Mouse (Mus musculus): ENCODE data around the gene Fam171b. TPM values are rescaled to one million over a fixed set of nuclear protein-coding genes. Genes with fewer than 3 reads are reported as not detected.

Gene Fam171b
- total RNA-seq, 2 experiments from 2014 or later = 3.9 to 5.5 TPM

DNA sequence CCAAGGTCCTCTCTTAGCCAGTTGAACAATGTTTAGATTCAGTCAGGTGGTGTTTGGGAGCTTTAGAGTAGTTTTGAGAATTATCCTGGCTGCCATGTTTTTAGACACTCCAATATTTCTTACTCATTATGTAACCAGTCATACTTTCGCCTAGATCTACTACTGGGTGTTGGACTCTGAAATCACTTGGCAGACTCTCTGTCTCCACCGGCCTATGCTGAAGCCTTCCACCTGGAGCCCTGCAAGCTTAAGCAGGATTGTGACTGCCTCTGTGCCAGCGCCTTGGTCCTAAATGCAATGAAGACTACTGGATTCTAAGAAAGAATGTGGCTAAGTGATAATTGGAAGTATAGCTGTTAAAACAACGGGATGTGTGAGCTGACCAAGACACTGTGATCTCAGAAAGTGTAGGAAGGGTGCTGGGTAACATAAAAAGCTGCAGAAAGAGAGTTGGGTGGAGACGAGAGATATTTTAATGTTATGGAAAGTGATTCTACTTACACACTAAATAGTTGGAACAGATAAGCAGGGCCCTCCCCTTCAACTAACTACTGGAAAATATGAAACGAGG lies 71.5 kb downstream of the Fam171b start:
- DNase-seq = no peak

DNA sequence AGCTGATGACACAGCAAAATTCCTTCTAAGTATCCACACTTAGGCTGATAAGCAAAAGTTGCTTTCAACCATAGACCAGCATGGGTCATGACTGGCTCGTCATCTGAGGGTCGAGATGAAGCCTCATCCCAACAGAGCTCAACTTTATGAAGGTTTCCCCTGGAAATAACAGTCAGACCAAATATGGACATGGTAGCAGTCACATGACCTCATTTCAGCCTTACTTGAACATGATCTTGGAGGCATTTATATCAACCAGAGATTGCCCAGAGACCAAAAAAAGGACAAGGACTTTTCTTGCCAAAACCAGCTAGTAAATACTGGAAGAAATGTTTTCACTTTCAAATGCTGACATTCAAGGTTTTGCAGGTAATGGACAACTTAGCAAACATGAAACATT lies 81.3 kb downstream of the Fam171b start:
- DNase-seq = no peak

DNA sequence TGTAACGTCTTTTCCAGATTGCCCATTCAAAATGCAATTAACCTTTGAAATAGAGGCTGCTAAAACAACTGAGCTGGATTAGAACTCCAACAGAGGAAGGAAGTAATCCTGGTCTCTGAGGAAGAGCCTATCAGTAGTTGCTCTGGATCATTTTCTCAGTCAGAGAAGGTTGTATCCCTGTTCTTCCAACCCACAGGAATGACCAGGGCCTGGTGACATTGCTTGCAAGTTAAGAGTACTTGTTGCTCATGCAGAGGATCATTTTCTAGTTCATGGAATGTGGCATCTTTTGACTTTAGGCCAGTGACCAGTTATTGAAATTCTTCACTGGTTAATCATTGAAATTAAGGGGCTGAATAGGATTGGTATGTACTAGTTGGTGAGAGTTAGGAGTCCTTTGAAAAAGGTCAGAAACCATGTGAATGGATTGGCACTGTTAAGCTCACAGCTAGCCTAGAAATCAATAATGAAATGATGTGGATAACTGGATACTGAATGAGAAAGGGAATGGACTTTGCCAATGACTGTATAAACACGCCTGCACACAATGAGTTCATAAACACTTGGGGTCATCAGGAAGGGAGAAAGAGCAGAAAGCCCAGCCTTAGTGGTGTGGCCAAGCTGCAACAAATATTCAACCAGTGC lies 89.6 kb downstream of the Fam171b start:
- no peak for DNase-seq

DNA sequence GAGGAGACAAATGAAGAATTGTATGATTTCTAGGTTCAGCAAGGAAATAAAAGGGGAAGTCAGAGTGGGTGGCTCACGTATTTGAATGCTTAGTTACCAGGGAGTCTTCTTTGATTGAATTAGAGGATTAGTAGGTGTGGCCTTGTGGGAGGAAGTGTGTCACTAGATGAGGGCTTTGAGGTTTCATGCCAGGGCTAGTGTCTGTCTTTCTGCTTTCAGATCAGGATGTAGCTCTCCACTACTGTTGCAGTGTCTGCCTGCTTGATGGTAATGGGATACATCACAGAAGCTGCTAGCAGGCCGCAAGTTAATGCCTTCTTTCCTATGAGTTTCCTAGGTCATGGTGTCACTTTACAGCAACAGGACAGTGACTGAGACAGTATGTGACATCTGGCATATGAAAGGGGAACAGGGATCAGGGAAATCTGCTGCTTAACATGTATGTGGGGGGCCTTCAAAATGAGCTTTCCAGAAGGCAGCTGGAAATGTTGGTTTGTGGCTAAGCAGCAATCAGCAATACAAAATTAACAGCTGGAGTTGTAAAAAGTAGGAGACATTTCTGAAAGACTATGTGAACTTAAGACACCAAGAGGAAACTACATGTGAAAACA lies 117.1 kb downstream of the Fam171b start:
- no peak for DNase-seq

Other genes with a start within 250 kb of the Fam171b start
- 10 to 100 TPM; 57.6 to 67.6 TPM for gene Zc3h15, start 168.2 kb upstream of the Fam171b start, total RNA-seq (2021)
- gene Itgav, start 88.2 kb upstream of the Fam171b start, total RNA-seq (2021) = 10 to 100 TPM; 63.7 to 76.4 TPM
- gene Zswim2, start 128.6 kb downstream of the Fam171b start, total RNA-seq (2021) = not detected
- gene Gm13698, start 143.1 kb downstream of the Fam171b start, total RNA-seq (2021) = 1 to 10 TPM in 1 of 2 experiments, under 1 TPM in 1; 0.96 to 1.2 TPM
- 1 to 10 TPM in 1 of 2 experiments, under 1 TPM in 1; 0.96 to 1.2 TPM for gene Gm13693, start 148.9 kb downstream of the Fam171b start, total RNA-seq (2021)
- gene Gm13695, start 154.7 kb downstream of the Fam171b start, total RNA-seq (2021) = not detected
- gene Gm13696, start 160.5 kb downstream of the Fam171b start, total RNA-seq (2021) = 1 to 10 TPM in 1 of 2 experiments, under 1 TPM in 1; 0.96 to 1.2 TPM
- 1 to 10 TPM in 1 of 2 experiments, under 1 TPM in 1; 0.96 to 1.2 TPM for gene Gm13694, start 166.3 kb downstream of the Fam171b start, total RNA-seq (2021)
- gene Gm13697, start 172.1 kb downstream of the Fam171b start, total RNA-seq (2021) = 1 to 10 TPM in 1 of 2 experiments, under 1 TPM in 1; 0.96 to 1.2 TPM
- 1 to 10 TPM in 1 of 2 experiments, under 1 TPM in 1; 0.96 to 1.2 TPM for gene Gm13691, start 177.9 kb downstream of the Fam171b start, total RNA-seq (2021)

Data from gastrocnemius, postnatal 10 days (tissue).